Mouse (Mus musculus) spleen, adult 2 months (tissue): ENCODE results near the gene Cxcr5. TPM values are rescaled to one million over a fixed set of nuclear protein-coding genes. Genes with fewer than 3 reads are reported as not detected.

Source experiments
- DNase-seq, 2 experiments: peaks; one replicate each; pipeline versions ENCODE4 v3.0.0 to v3.0.0-alpha.2; 2012 to 2021; ENCODE audit warnings: low spot score in 2 of 2, low read depth in 1 of 2
- H3K27ac ChIP-seq: fragments of 200-500 bp; 2 replicates; pipeline ENCODE4 v1.5.1; 2012; ENCODE audit warnings: low read length, inconsistent platforms; ENCODE audit not compliant: insufficient read depth
- H3K27me3 ChIP-seq: fragments of 200-500 bp; 2 replicates; pipeline ENCODE4 v1.6.1; 2012; ENCODE audit warnings: mild to moderate bottlenecking, moderate library complexity, low read length, inconsistent platforms; ENCODE audit not compliant: control insufficient read depth, insufficient read depth
- H3K36me3 ChIP-seq: fragments of 200-500 bp; 2 replicates; pipeline ENCODE4 v1.6.1; 2012; ENCODE audit warnings: mild to moderate bottlenecking, low read length, inconsistent platforms; ENCODE audit not compliant: control insufficient read depth, insufficient read depth
- H3K4me1 ChIP-seq: fragments of 200-500 bp; 2 replicates; pipeline ENCODE4 v1.6.1; 2011; ENCODE audit warnings: inconsistent platforms; ENCODE audit not compliant: control insufficient read depth, insufficient read depth, insufficient read length
- H3K4me3 ChIP-seq: fragments of 200-500 bp; 2 replicates; pipeline ENCODE4 v1.5.1; 2011; ENCODE audit warnings: mild to moderate bottlenecking, inconsistent platforms; ENCODE audit not compliant: insufficient read depth, insufficient read length; ENCODE audit errors: extremely low read depth
- CTCF ChIP-seq: fragments of 200-500 bp; IDR thresholded peaks from 2 replicates; pipeline ENCODE4 v1.5.1; 2011; ENCODE audit warnings: mild to moderate bottlenecking, inconsistent platforms; ENCODE audit not compliant: insufficient read depth, insufficient read length, insufficient replicate concordance; ENCODE audit errors: extremely low read depth
- POLR2A ChIP-seq: fragments of 200-500 bp; IDR thresholded peaks from 2 replicates; pipeline ENCODE4 v1.6.1; 2011; ENCODE audit warnings: low read depth, low read length, inconsistent platforms
- WGBS: fragments of 180-500 bp; shearing (Covaris S2); methylation state at CpG from one replicate; pipeline ENCODE4 v1.1.7; 2018; 5-methylcytosine and 5-hydroxymethylcytosine counted together
- polyA plus RNA-seq: library from polyadenylated mRNA; depleted of rRNA; stranded (reverse); fragments of >200 nt; gene quantifications from 2 replicates; pipeline ENCODE4 v1.2.3, GENCODE M21; 2012

The Cxcr5 gene
- polyA plus RNA-seq, 1 experiment, result 133 TPM

- Histone ChIP-seq H3K27me3 (no peaks in the 10 kb centered on the region), H3K27ac (peak overlapping the region; percentile 70), H3K4me3 (no peak overlapping the region), H3K36me3 (peaks cover 18% of the 10 kb centered on the region), H3K4me1 (peaks cover 72% of the 10 kb centered on the region)
- WGBS, result 36% methylated on average over 5 of the region's 5 CpGs
- TF ChIP-seq POLR2A, result no peak
- no peak for TF ChIP-seq CTCF
- no peak for DNase-seq
These were observed 47.5 kb downstream of the Cxcr5 start for GRCm38 (mm10) chr9:44514147-44514546.

- DNase-seq, result no peak
- H3K4me1 ChIP-seq, result peaks cover 72% of the 10 kb centered on the region
- peak overlapping the region; percentile 70 for H3K27ac ChIP-seq
- peaks cover 18% of the 10 kb centered on the region for H3K36me3 ChIP-seq
- H3K4me3 ChIP-seq, result no peak overlapping the region
- 83% methylated on average over 20 of the region's 20 CpGs for WGBS
- no peaks in the 10 kb centered on the region for H3K27me3 ChIP-seq
- TF ChIP-seq POLR2A (no peak), CTCF (no peak)
These were observed 48.1 kb downstream of the Cxcr5 start for GRCm38 (mm10) chr9:44513610-44514009.

GRCm38 (mm10) chr9:44513121-44513520 lies 48.6 kb downstream of the Cxcr5 start:
- Histone ChIP-seq H3K27me3 (no peaks in the 10 kb centered on the region), H3K36me3 (peaks cover 20% of the 10 kb centered on the region), H3K4me3 (no peak overlapping the region), H3K4me1 (peaks cover 69% of the 10 kb centered on the region), H3K27ac (peak overlapping the region; percentile 70)
- TF ChIP-seq CTCF (no peak), POLR2A (no peak)
- no peak for DNase-seq
- 88% methylated on average over 11 of the region's 11 CpGs for WGBS

GRCm38 (mm10) chr9:44512717-44513003 lies 49.0 kb downstream of the Cxcr5 start:
- peak overlapping the region; percentile 70 for H3K27ac ChIP-seq
- WGBS, result 71% methylated on average over 3 of the region's 3 CpGs
- H3K27me3 ChIP-seq, result no peaks in the 10 kb centered on the region
- H3K4me1 ChIP-seq, result peaks cover 64% of the 10 kb centered on the region
- no peak overlapping the region for H3K4me3 ChIP-seq
- peaks cover 23% of the 10 kb centered on the region for H3K36me3 ChIP-seq
- DNase-seq, result no peak
- TF ChIP-seq CTCF, result no peak
- no peak for TF ChIP-seq POLR2A

- TF ChIP-seq POLR2A (no peak), CTCF (no peak)
- Histone ChIP-seq H3K4me3 (no peak overlapping the region), H3K36me3 (peaks cover 25% of the 10 kb centered on the region), H3K4me1 (peaks cover 59% of the 10 kb centered on the region), H3K27ac (peak overlapping the region; percentile 70), H3K27me3 (no peaks in the 10 kb centered on the region)
- WGBS, result 16% methylated on average over 9 of the region's 9 CpGs
- DNase-seq, result peak in 1 of 2 experiments; percentile 83
These were observed 49.6 kb downstream of the Cxcr5 start for GRCm38 (mm10) chr9:44511935-44512716.

GRCm38 (mm10) chr9:44510872-44511601 lies 50.6 kb downstream of the Cxcr5 start:
- H3K4me3 ChIP-seq, result no peak overlapping the region
- H3K27ac ChIP-seq, result peak overlapping the region; percentile 79
- H3K4me1 ChIP-seq, result peaks cover 52% of the 10 kb centered on the region
- no peak for TF ChIP-seq CTCF
- WGBS, result 27% methylated on average over 5 of the region's 5 CpGs
- peaks cover 35% of the 10 kb centered on the region for H3K36me3 ChIP-seq
- peak in 1 of 2 experiments; percentile 55 for DNase-seq
- H3K27me3 ChIP-seq, result no peaks in the 10 kb centered on the region

GRCm38 (mm10) chr9:44510355-44510871 lies 51.3 kb downstream of the Cxcr5 start:
- TF ChIP-seq POLR2A, result no peak
- TF ChIP-seq CTCF, result no peak
- Histone ChIP-seq H3K4me3 (no peak overlapping the region), H3K36me3 (peaks cover 41% of the 10 kb centered on the region), H3K27ac (peak overlapping the region; percentile 79), H3K4me1 (peaks cover 46% of the 10 kb centered on the region), H3K27me3 (no peaks in the 10 kb centered on the region)
- DNase-seq, result peak in 1 of 2 experiments; percentile 47
- 28% methylated on average over 9 of the region's 9 CpGs for whole genome bisulfite sequencing
